Mouse (Mus musculus): ENCODE results near the gene Rab5if.

DNA sequence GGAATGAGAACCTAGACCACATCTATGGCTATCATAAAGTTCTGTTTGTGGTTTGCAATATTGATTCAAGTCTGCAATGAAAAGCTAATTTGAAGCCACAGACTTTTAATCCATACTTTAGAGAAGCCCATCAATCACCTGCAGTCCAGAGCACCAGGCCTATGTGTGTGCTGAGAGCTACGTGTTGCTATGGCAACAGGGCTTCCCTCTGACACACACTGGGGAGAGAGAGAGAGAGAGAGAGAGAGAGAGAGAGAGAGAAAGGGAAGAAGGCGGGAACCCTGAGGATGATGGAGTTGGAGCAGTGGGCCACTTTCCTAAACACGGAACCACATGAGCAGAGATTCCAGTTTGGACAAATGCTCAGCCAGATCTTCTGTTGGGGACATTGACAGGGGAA, 29.3 kb downstream of the Rab5if start:
- TF ChIP-seq CTCF (IDR thresholded peaks at IDR 0.05; ENCODE audit: low read depth, low read length) (no peak), POLR2A (IDR thresholded peaks at IDR 0.05; ENCODE audit: borderline replicate concordance, low read depth, low read length) (no peak)
